Comparison of ENCODE assay signal across 15 mouse cellular contexts in the genomic region with DNA sequence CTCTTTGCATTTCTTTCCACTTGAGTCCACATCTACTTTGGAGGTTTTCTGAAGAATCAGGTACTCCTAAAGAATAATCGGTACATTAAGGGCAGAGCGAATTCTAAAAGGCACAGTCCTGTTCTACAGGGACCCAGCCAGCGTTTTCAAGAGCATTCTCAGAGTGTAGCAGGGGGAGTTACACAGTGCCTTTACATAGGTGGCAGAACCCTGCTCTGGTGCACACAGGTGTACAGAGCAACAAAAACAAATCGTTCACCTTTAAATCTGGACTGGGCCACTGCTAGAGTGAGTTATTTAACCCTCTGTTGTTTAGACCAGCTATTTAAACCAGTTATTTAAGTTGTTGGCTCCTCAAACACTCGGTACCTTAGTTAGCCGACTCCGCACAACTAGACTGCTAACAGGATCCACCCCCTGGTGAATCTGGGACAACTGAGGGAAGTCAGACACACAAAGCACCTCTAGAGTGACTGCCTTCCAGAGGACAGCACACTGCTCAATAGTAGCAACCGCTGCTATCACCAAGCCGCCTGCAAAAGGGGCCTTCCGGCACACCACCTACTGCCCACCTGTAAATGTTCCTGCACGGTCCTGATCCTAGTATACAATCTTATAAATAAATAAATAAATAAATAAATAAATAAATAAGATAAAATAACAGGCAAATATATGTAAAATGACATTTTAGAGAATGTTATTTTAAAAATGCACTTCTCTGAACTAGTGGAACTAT. TPM values are rescaled to one million over a fixed set of nuclear protein-coding genes. Genes with fewer than 3 reads are reported as not detected.
DNase-seq lines count a peak whose midpoint lies in the region; ATAC-seq and TF ChIP-seq lines count a peak whose summit lies in the region.
"Had no signal": no experiment of that assay in that cellular context is flagged by ENCODE, and none has a peak within 500 bp of the region (broad histone marks: within the 10 kb centered on the region; RNA-seq: fewer than 3 reads in every experiment).

No protein-coding gene starts in this region.

- 59% methylated on average over 11 of the region's 11 CpGs for WGBS in neural tube, embryonic 11.5 days
- 31% methylated on average over 11 of the region's 11 CpGs for WGBS in forebrain, postnatal 0 days
- 52% methylated on average over 11 of the region's 11 CpGs for WGBS in midbrain, embryonic 12.5 days

- H3K4me2 ChIP-seq in neural tube, embryonic 11.5 days (ENCODE audit: low read depth) = no peak overlapping the region
- peak overlapping the region; percentile 40 for H3K4me2 ChIP-seq in forebrain, postnatal 0 days (ENCODE audit: low read depth)
- peak overlapping the region; percentile 38 for H3K4me2 ChIP-seq in midbrain, embryonic 12.5 days (replicated peaks)
- H3K4me2 ChIP-seq: heart, embryonic 15.5 days had no signal

- H3K9ac ChIP-seq in neural tube, embryonic 11.5 days (ENCODE audit: low read length) = no peak overlapping the region
- 0 out of 2 replicates have a peak overlapping the region, but pooled peaks have one; percentile 14 for H3K9ac ChIP-seq in forebrain, postnatal 0 days
- no peak overlapping the region for H3K9ac ChIP-seq in midbrain, embryonic 12.5 days (replicated peaks)
- H3K9ac ChIP-seq: heart, embryonic 15.5 days; liver, embryonic 14.5 days had no signal

- H3K36me3 ChIP-seq in neural tube, embryonic 11.5 days (ENCODE audit: control insufficient read depth, insufficient read depth, low read length) = no peaks in the 10 kb centered on the region
- H3K36me3 ChIP-seq in forebrain, postnatal 0 days (ENCODE audit: insufficient read depth) = no peaks in the 10 kb centered on the region
- H3K36me3 ChIP-seq in midbrain, embryonic 12.5 days = no peaks in the 10 kb centered on the region
- H3K36me3 ChIP-seq: heart, embryonic 15.5 days had no signal

- no peak for DNase-seq in neural tube, embryonic 11.5 days (ENCODE audit: low spot score)
- DNase-seq in neural tube, embryonic 10.5 days (ENCODE audit: extremely low spot score, low spot score) = no peak
- DNase-seq in forebrain, postnatal 0 days = peak; percentile 49
- DNase-seq in B cell, adult 2 months = no peak
- no peak for DNase-seq in adrenal gland, postnatal 36 days
- DNase-seq in adipocyte (ENCODE audit: low spot score) = no peak
- DNase-seq: adrenal gland, postnatal 14 days; gastrocnemius, adult 2 months; kidney, adult 11 months; lung, postnatal 4 days; thymus, postnatal 14 days had no signal

- no peak overlapping the region for H3K4me3 ChIP-seq in neural tube, embryonic 11.5 days (ENCODE audit: low read depth, low read length)
- H3K4me3 ChIP-seq in forebrain, postnatal 0 days (ENCODE audit: low read depth, low read length) = peak overlapping the region; percentile 20; the same call in 1 of the 2 replicates
- no peak overlapping the region for H3K4me3 ChIP-seq in midbrain, embryonic 12.5 days
- H3K4me3 ChIP-seq: gastrocnemius, adult 2 months; heart, embryonic 15.5 days had no signal

- H3K27me3 ChIP-seq in neural tube, embryonic 11.5 days (ENCODE audit: control insufficient read depth, insufficient read depth, low read length) = no peaks in the 10 kb centered on the region
- no peaks in the 10 kb centered on the region for H3K27me3 ChIP-seq in forebrain, postnatal 0 days (ENCODE audit: insufficient read depth, low read length)
- H3K27me3 ChIP-seq in midbrain, embryonic 12.5 days = no peaks in the 10 kb centered on the region; the same call in 1 of the 2 replicates
- H3K27me3 ChIP-seq: heart, embryonic 15.5 days; Patski had no signal

- TF ChIP-seq CTCF in forebrain, postnatal 0 days (IDR thresholded peaks at IDR 0.05; ENCODE audit: low read depth) = no peak

- H3K9me3 ChIP-seq in neural tube, embryonic 11.5 days (ENCODE audit: control insufficient read depth, low read length) = no peaks in the 10 kb centered on the region
- H3K9me3 ChIP-seq in forebrain, postnatal 0 days (ENCODE audit: low read length) = no peaks in the 10 kb centered on the region
- H3K9me3 ChIP-seq in midbrain, embryonic 12.5 days = no peaks in the 10 kb centered on the region
- H3K9me3 ChIP-seq: heart, embryonic 15.5 days had no signal

- peak; percentile 79 for ATAC-seq in neural tube, embryonic 11.5 days (ENCODE audit: insufficient read depth, low FRiP score, low TSS enrichment)
- ATAC-seq in forebrain, postnatal 0 days = peak; percentile 58; the same call in 1 of the 2 replicates
- ATAC-seq in midbrain, embryonic 12.5 days (ENCODE audit: low FRiP score, low read depth) = peak; percentile 71; the same call in 1 of the 2 replicates
- ATAC-seq: Patski had no signal

- H3K4me1 ChIP-seq in neural tube, embryonic 11.5 days (ENCODE audit: control insufficient read depth, insufficient read depth, low read length) = peaks cover 3% of the 10 kb centered on the region; the same call in 1 of the 2 replicates
- 0 out of 2 replicates have a peak, but pooled peaks cover 12% of the 10 kb centered on the region for H3K4me1 ChIP-seq in forebrain, postnatal 0 days (ENCODE audit: insufficient read depth)
- H3K4me1 ChIP-seq in midbrain, embryonic 12.5 days = peaks cover 24% of the 10 kb centered on the region
- H3K4me1 ChIP-seq: heart, embryonic 15.5 days had no signal

- no peak overlapping the region for H3K27ac ChIP-seq in neural tube, embryonic 11.5 days (ENCODE audit: low read depth, low read length)
- peak overlapping the region; percentile 74 for H3K27ac ChIP-seq in forebrain, postnatal 0 days (ENCODE audit: low read depth, low read length)
- H3K27ac ChIP-seq in midbrain, embryonic 12.5 days (replicated peaks) = no peak overlapping the region
- H3K27ac ChIP-seq: gastrocnemius, adult 2 months; heart, embryonic 15.5 days; liver, embryonic 14.5 days had no signal

RNA-seq across cellular contexts. Expression of a gene that starts 14.9 kb away (rescaled TPM):
- polyA plus RNA-seq in neural tube, embryonic 11.5 days (2014; fragmentation: Nextera tagmentation; extraction: Ambion mirVana) = 2.6 and 4.5 TPM in 2 replicates
- total RNA-seq in forebrain, postnatal 0 days (2014; rRNA removed) = 15.8 and 16.4 TPM in 2 replicates
- polyA plus RNA-seq in forebrain, postnatal 0 days (2015; fragmentation: Nextera tagmentation; extraction: Ambion mirVana) = 19.6 and 19.9 TPM in 2 replicates
- 4.4 and 5.0 TPM in 2 replicates for polyA plus RNA-seq in midbrain, embryonic 12.5 days (2016; fragmentation: Nextera tagmentation; extraction: Ambion mirVana)
- 10 to 100 TPM in 1 of 2 experiments, 1 to 10 TPM in 1; 6.7 to 13.0 TPM for total RNA-seq in adrenal gland, postnatal 36 days (2021)
